Mouse (Mus musculus): ENCODE results near the gene Isca2.

DNA sequence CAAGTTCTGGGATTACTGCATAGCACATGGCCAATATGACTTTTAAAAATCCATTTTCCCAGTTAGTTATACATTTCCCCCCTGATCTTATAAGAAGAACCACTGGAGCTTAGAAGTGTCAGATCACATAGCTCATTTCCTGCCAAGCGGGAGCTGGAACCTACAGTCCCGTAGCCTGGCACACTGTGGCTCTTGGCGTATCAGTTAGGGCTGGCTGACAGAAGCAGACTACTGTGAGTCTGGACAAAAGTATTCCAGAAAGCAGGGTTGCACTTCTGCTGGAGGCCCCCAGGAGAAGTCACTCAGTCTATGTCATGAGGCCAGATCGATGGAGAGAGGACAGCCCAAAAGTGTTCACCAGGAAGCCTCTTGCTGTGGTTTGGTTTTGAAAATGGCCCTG lies 46.7 kb upstream of the Isca2 start:
- TF ChIP-seq CTCF (IDR thresholded peaks at IDR 0.05; ENCODE audit: low read depth) (no peak), EP300 (IDR thresholded peaks at IDR 0.05; ENCODE audit: low read depth) (no peak)

Measured in heart, postnatal 0 days (tissue).